Mouse (Mus musculus) hindbrain, embryonic 14.5 days (tissue): ENCODE measurements around the gene Phactr1. TPM values are rescaled to one million over a fixed set of nuclear protein-coding genes. Genes with fewer than 3 reads are reported as not detected.

ENCODE experiments used
- ATAC-seq: fragments of 200-750 bp; cut with Nextera tagmentation; 2 replicates; pipeline ENCODE4 v1.8.0; 2017; ENCODE audit warnings: moderate number of reproducible peaks, mild to moderate bottlenecking, moderate TSS enrichment, moderate library complexity; ENCODE audit not compliant: low FRiP score
- DNase-seq: peaks from one replicate; pipeline ENCODE4 v3.0.0-alpha.2; 2015; ENCODE audit warnings: low spot score
- H3K27ac ChIP-seq: fragments of 300-500 bp; sonication (generic); 2 replicates; pipeline ENCODE4 v1.5.1; 2014; ENCODE audit warnings: mild to moderate bottlenecking, moderate library complexity
- H3K27me3 ChIP-seq: fragments of 300-500 bp; sonication (generic); 2 replicates; pipeline ENCODE4 v1.6.1; 2014; ENCODE audit warnings: mild to moderate bottlenecking, low read length, mixed read lengths; ENCODE audit not compliant: control insufficient read depth, insufficient read depth
- H3K36me3 ChIP-seq: fragments of 300-500 bp; sonication (generic); replicated peaks from 2 replicates; pipeline ENCODE4 v1.6.1; 2014; ENCODE audit not compliant: control insufficient read depth, insufficient read depth
- H3K4me1 ChIP-seq: fragments of 300-500 bp; sonication (generic); replicated peaks from 2 replicates; pipeline ENCODE4 v1.6.1; 2014; ENCODE audit warnings: antibody characterized with exemption, low read length, mixed read lengths; ENCODE audit not compliant: control insufficient read depth, insufficient read depth
- H3K4me2 ChIP-seq: fragments of 300-500 bp; sonication (generic); replicated peaks from 2 replicates; pipeline ENCODE4 v1.6.1; 2014; ENCODE audit warnings: mild to moderate bottlenecking, moderate library complexity
- H3K4me3 ChIP-seq: fragments of 300-500 bp; sonication (generic); replicated peaks from 2 replicates; pipeline ENCODE4 v1.5.1; 2014; ENCODE audit warnings: mild to moderate bottlenecking, low read length
- H3K9ac ChIP-seq: fragments of 300-500 bp; sonication (generic); 2 replicates; pipeline ENCODE4 v1.6.1; 2014
- H3K9me3 ChIP-seq: fragments of 300-500 bp; sonication (generic); 2 replicates; pipeline ENCODE4 v1.6.1; 2016; ENCODE audit warnings: low read length; ENCODE audit not compliant: control insufficient read depth
- WGBS: fragments of 180-500 bp; shearing (Covaris S2); extraction: QIAGEN DNeasy Blood & Tissue Kit; methylation state at CpG from one replicate; pipeline ENCODE4 v1.1.7; 2014; 5-methylcytosine and 5-hydroxymethylcytosine counted together
- polyA plus RNA-seq: library from polyadenylated mRNA; unstranded; fragments of >200 nt; fragmentation: Nextera tagmentation; extraction: Ambion mirVana; gene quantifications from 2 replicates; pipeline ENCODE4 v1.2.1, GENCODE M21; 2014

Phactr1 gene
- polyA plus RNA-seq, 1 experiment from 2014 or later: 56.6 TPM

- H3K27me3 ChIP-seq: no peaks in the 10 kb centered on the region
- no peak overlapping the region for H3K9ac ChIP-seq
- DNase-seq (no peak), ATAC-seq (no peak)
- no peak overlapping the region for H3K4me3 ChIP-seq
- H3K27ac ChIP-seq: no peak overlapping the region
- H3K36me3 ChIP-seq: no peaks in the 10 kb centered on the region; the same call in 1 of the 2 replicates
- H3K4me2 ChIP-seq: no peak overlapping the region
- no peaks in the 10 kb centered on the region for H3K4me1 ChIP-seq
- 88% methylated on average over 2 of the region's 2 CpGs for WGBS
- no peaks in the 10 kb centered on the region for H3K9me3 ChIP-seq
Measured at GRCm38 (mm10) chr13:43057104-43057503, 376.7 kb downstream of the Phactr1 start.

GRCm38 (mm10) chr13:43063355-43063754 lies 382.9 kb downstream of the Phactr1 start:
- Histone ChIP-seq H3K4me2 (no peak overlapping the region), H3K4me1 (no peaks in the 10 kb centered on the region), H3K27ac (no peak overlapping the region), H3K9me3 (no peaks in the 10 kb centered on the region), H3K36me3 (no peaks in the 10 kb centered on the region; the same call in 1 of the 2 replicates), H3K27me3 (no peaks in the 10 kb centered on the region), H3K4me3 (no peak overlapping the region), H3K9ac (no peak overlapping the region)
- WGBS: 50% methylated on average over 4 of the region's 4 CpGs
- DNase-seq (peak; percentile 41), ATAC-seq (no peak)

GRCm38 (mm10) chr13:43068716-43069265 lies 388.4 kb downstream of the Phactr1 start:
- H3K9me3 ChIP-seq: no peaks in the 10 kb centered on the region
- ATAC-seq (no peak), DNase-seq (no peak)
- no peaks in the 10 kb centered on the region for H3K36me3 ChIP-seq
- no peaks in the 10 kb centered on the region for H3K27me3 ChIP-seq
- H3K4me3 ChIP-seq: no peak overlapping the region
- H3K9ac ChIP-seq: no peak overlapping the region
- H3K4me1 ChIP-seq: no peaks in the 10 kb centered on the region
- no peak overlapping the region for H3K4me2 ChIP-seq
- no peak overlapping the region for H3K27ac ChIP-seq
- 68% methylated on average over 8 of the region's 8 CpGs for WGBS

GRCm38 (mm10) chr13:43070496-43070895 lies 390.1 kb downstream of the Phactr1 start:
- WGBS: 84% methylated on average over 4 of the region's 4 CpGs
- Histone ChIP-seq H3K9me3 (no peaks in the 10 kb centered on the region), H3K27ac (no peak overlapping the region), H3K4me2 (no peak overlapping the region), H3K9ac (no peak overlapping the region), H3K36me3 (no peaks in the 10 kb centered on the region), H3K27me3 (no peaks in the 10 kb centered on the region), H3K4me3 (no peak overlapping the region), H3K4me1 (no peaks in the 10 kb centered on the region)
- DNase-seq (no peak), ATAC-seq (no peak)

- Histone ChIP-seq H3K36me3 (no peaks in the 10 kb centered on the region), H3K9ac (no peak overlapping the region), H3K4me1 (no peaks in the 10 kb centered on the region), H3K27me3 (no peaks in the 10 kb centered on the region), H3K4me2 (no peak overlapping the region), H3K4me3 (no peak overlapping the region), H3K9me3 (no peaks in the 10 kb centered on the region), H3K27ac (no peak overlapping the region)
- no peak for ATAC-seq
- WGBS: 93% methylated on average over 2 of the region's 2 CpGs
- DNase-seq: no peak
Measured at GRCm38 (mm10) chr13:43070971-43071370, 390.5 kb downstream of the Phactr1 start.

- H3K36me3 ChIP-seq: peaks cover 8% of the 10 kb centered on the region
Measured at GRCm38 (mm10) chr13:43075456-43075855, 395.0 kb downstream of the Phactr1 start.

GRCm38 (mm10) chr13:43077485-43077884 lies 397.1 kb downstream of the Phactr1 start:
- no peaks in the 10 kb centered on the region for H3K9me3 ChIP-seq
- peaks cover 8% of the 10 kb centered on the region for H3K36me3 ChIP-seq
- ATAC-seq: no peak
- H3K27me3 ChIP-seq: no peaks in the 10 kb centered on the region
- 86% methylated on average over 9 of the region's 9 CpGs for WGBS
- no peak overlapping the region for H3K9ac ChIP-seq
- H3K4me1 ChIP-seq: no peaks in the 10 kb centered on the region
- no peak for DNase-seq
- no peak overlapping the region for H3K27ac ChIP-seq
- H3K4me3 ChIP-seq: no peak overlapping the region
- H3K4me2 ChIP-seq: no peak overlapping the region

More at GRCm38 (mm10) chr13:43075456-43075855, 395.0 kb downstream of the Phactr1 start:
- Histone ChIP-seq H3K4me1 (no peaks in the 10 kb centered on the region), H3K9me3 (no peaks in the 10 kb centered on the region), H3K27ac (no peak overlapping the region), H3K9ac (no peak overlapping the region), H3K27me3 (no peaks in the 10 kb centered on the region), H3K4me2 (no peak overlapping the region), H3K4me3 (no peak overlapping the region)
- DNase-seq: no peak
- no peak for ATAC-seq
- 79% methylated on average over 6 of the region's 6 CpGs for WGBS

- Histone ChIP-seq H3K4me3 (no peak overlapping the region), H3K4me2 (no peak overlapping the region), H3K4me1 (no peaks in the 10 kb centered on the region), H3K36me3 (no peaks in the 10 kb centered on the region), H3K9me3 (no peaks in the 10 kb centered on the region), H3K27me3 (no peaks in the 10 kb centered on the region), H3K9ac (no peak overlapping the region), H3K27ac (no peak overlapping the region)
- 83% methylated on average over 7 of the region's 7 CpGs for WGBS
- ATAC-seq (no peak), DNase-seq (no peak)
Measured at GRCm38 (mm10) chr13:43085226-43085625, 404.8 kb downstream of the Phactr1 start.

GRCm38 (mm10) chr13:43094365-43094764 lies 413.9 kb downstream of the Phactr1 start:
- Histone ChIP-seq H3K9ac (no peak overlapping the region), H3K27me3 (no peaks in the 10 kb centered on the region), H3K9me3 (no peaks in the 10 kb centered on the region), H3K4me2 (no peak overlapping the region), H3K4me1 (no peaks in the 10 kb centered on the region), H3K27ac (no peak overlapping the region), H3K4me3 (no peak overlapping the region), H3K36me3 (0 out of 2 replicates have a peak, but pooled peaks cover 7% of the 10 kb centered on the region)
- WGBS: 46% methylated on average over 7 of the region's 7 CpGs
- no peak for ATAC-seq
- DNase-seq: peak; percentile 66

- H3K9ac ChIP-seq: no peak overlapping the region
- H3K27me3 ChIP-seq: no peaks in the 10 kb centered on the region
- H3K4me3 ChIP-seq: no peak overlapping the region
- no peak for ATAC-seq
- WGBS: 85% methylated on average over 7 of the region's 7 CpGs
- H3K4me2 ChIP-seq: no peak overlapping the region
- DNase-seq: no peak
- H3K9me3 ChIP-seq: peaks cover 4% of the 10 kb centered on the region; the same call in 1 of the 2 replicates
- H3K27ac ChIP-seq: no peak overlapping the region
- no peaks in the 10 kb centered on the region for H3K4me1 ChIP-seq
- peaks cover 2% of the 10 kb centered on the region; the same call in 1 of the 2 replicates for H3K36me3 ChIP-seq
Measured at GRCm38 (mm10) chr13:43102943-43103342, 422.5 kb downstream of the Phactr1 start.
